Mouse (Mus musculus): ENCODE data around the gene Mmp2. TPM values are rescaled to one million over a fixed set of nuclear protein-coding genes. Genes with fewer than 3 reads are reported as not detected.

Mmp2 gene
- total and polyA plus RNA-seq, 3 experiments = not detected

- dilution Hi-C loops (cut with MboI; ENCODE audit: extremely low pct_ligation_motif_present, extremely low pct_unique_long_range_greater_than_20kb, low sequenced_read_pairs) (no loop called here), in situ Hi-C loops (cut with MboI; ENCODE audit: low pct_ligation_motif_present, low pct_unique_long_range_greater_than_20kb, low sequenced_read_pairs) (no loop called here)
- Histone ChIP-seq H3K36me3 (replicated peaks in 1 of 2; ENCODE audit: control insufficient read depth in 1 of 2, insufficient read depth in 1 of 2, low read length in 1 of 2) (no peaks in the 10 kb centered on the region), H3K4me2 (ENCODE audit: insufficient read depth, low read depth, poor library complexity, severe bottlenecking) (no peak overlapping the region), H3K4me1 (ENCODE audit: control insufficient read depth in 1 of 2, insufficient read depth in 2 of 2) (no peaks in the 10 kb centered on the region), H3K4me3 (replicated peaks in 1 of 3; ENCODE audit: low read depth in 2 of 3, low read length in 2 of 3, poor library complexity in 1 of 3) (no peak overlapping the region), H3K27ac (ENCODE audit: insufficient read depth, low read depth) (no peak overlapping the region), H3K9me3 (replicated peaks; ENCODE audit: low read length) (peaks cover 83% of the 10 kb centered on the region), H3K27me3 (replicated peaks) (no peaks in the 10 kb centered on the region), H3K79me2 (replicated peaks; ENCODE audit: control insufficient read depth, extremely low read depth, insufficient read depth, poor library complexity, severe bottlenecking) (no peaks in the 10 kb centered on the region), H3K9ac (ENCODE audit: insufficient read depth, low read depth) (no peak overlapping the region)
- DNase-seq (ENCODE audit: extremely low read depth) = no peak
- TF ChIP-seq POLR2AphosphoS2 (IDR thresholded peaks at IDR 0.05; ENCODE audit: low read depth, low read length) (no peak), MAX (IDR thresholded peaks at IDR 0.05; ENCODE audit: low read length) (no peak), MAFK (IDR thresholded peaks at IDR 0.05; ENCODE audit: insufficient replicate concordance, low read length) (no peak), ETS1 (conservative IDR thresholded peaks at IDR 0.05; ENCODE audit: low read depth, low read length) (no peak), USF1 (IDR thresholded peaks at IDR 0.05; ENCODE audit: low read depth, low read length) (no peak), EP300 (IDR thresholded peaks at IDR 0.05; ENCODE audit: low read length) (no peak), HCFC1 (IDR thresholded peaks at IDR 0.05; ENCODE audit: low read depth, low read length) (no peak), PAX5 (IDR thresholded peaks at IDR 0.05; ENCODE audit: low read length) (no peak), ZC3H11A (IDR thresholded peaks at IDR 0.05; ENCODE audit: low read depth, low read length) (no peak), GABPA (IDR thresholded peaks at IDR 0.05; ENCODE audit: insufficient replicate concordance, low read depth, low read length) (no peak), CTCF (conservative IDR thresholded peaks at IDR 0.05 in 1 of 2, IDR thresholded peaks at IDR 0.05 in 1 of 2; ENCODE audit: low read depth in 2 of 2, low read length in 2 of 2) (no peak)
These were observed 43.0 kb upstream of the Mmp2 start for GRCm38 (mm10) chr8:92783906-92784610.

DNA sequence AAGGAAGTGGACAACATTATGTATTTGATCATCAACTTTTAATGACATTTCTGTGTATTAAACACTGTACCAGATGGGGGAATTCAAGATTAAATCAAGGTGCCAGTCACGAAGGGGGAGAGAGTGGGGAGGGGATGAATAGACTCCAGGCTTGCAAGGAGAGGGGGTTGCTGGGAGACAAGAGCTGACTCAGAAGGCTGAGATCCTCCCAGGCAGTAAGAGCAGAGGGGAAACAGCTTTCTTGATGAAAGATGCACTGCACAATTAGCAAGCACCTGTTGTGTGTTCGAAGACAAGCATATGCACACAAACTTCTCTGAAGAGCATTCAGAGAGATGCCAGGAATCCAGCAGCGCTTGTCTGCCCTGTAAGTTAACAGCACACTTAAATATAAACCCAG lies 36.3 kb upstream of the Mmp2 start:
- Histone ChIP-seq H3K9ac (ENCODE audit: insufficient read depth, low read depth) (no peak overlapping the region), H3K27me3 (replicated peaks) (no peaks in the 10 kb centered on the region), H3K79me2 (replicated peaks; ENCODE audit: control insufficient read depth, extremely low read depth, insufficient read depth, poor library complexity, severe bottlenecking) (no peaks in the 10 kb centered on the region), H3K27ac (ENCODE audit: insufficient read depth, low read depth) (no peak overlapping the region), H3K9me3 (replicated peaks; ENCODE audit: low read length) (peaks cover 81% of the 10 kb centered on the region), H3K4me3 (replicated peaks in 1 of 3; ENCODE audit: low read depth in 2 of 3, low read length in 2 of 3, poor library complexity in 1 of 3) (no peak overlapping the region), H3K4me1 (ENCODE audit: control insufficient read depth in 1 of 2, insufficient read depth in 2 of 2) (no peaks in the 10 kb centered on the region), H3K4me2 (ENCODE audit: insufficient read depth, low read depth, poor library complexity, severe bottlenecking) (no peak overlapping the region), H3K36me3 (replicated peaks in 1 of 2; ENCODE audit: control insufficient read depth in 1 of 2, insufficient read depth in 1 of 2, low read length in 1 of 2) (no peaks in the 10 kb centered on the region)
- TF ChIP-seq NELFE (IDR thresholded peaks at IDR 0.05; ENCODE audit: low read depth, low read length) (no peak), USF1 (IDR thresholded peaks at IDR 0.05; ENCODE audit: low read depth, low read length) (no peak), CTCF (conservative IDR thresholded peaks at IDR 0.05 in 1 of 2, IDR thresholded peaks at IDR 0.05 in 1 of 2; ENCODE audit: low read depth in 2 of 2, low read length in 2 of 2) (no peak), MYC (IDR thresholded peaks at IDR 0.05; ENCODE audit: low read depth, low read length) (no peak), SIN3A (IDR thresholded peaks at IDR 0.05; ENCODE audit: low read length) (no peak), CHD2 (IDR thresholded peaks at IDR 0.05; ENCODE audit: low read length) (no peak), ELF1 (IDR thresholded peaks at IDR 0.05; ENCODE audit: low read depth, low read length) (no peak), KAT2A (IDR thresholded peaks at IDR 0.05; ENCODE audit: insufficient replicate concordance, low read length) (no peak), ZNF384 (IDR thresholded peaks at IDR 0.05; ENCODE audit: low read depth, low read length) (no peak), ZMIZ1 (IDR thresholded peaks at IDR 0.05; ENCODE audit: low read depth, low read length) (no peak), TCF12 (IDR thresholded peaks at IDR 0.05; ENCODE audit: low read depth, low read length) (no peak), MEF2A (IDR thresholded peaks at IDR 0.05; ENCODE audit: borderline replicate concordance, low read depth, low read length) (no peak), SMC3 (IDR thresholded peaks at IDR 0.05; ENCODE audit: low read depth, low read length) (no peak), IRF4 (IDR thresholded peaks at IDR 0.05; ENCODE audit: low read depth, low read length) (no peak), MAZ (IDR thresholded peaks at IDR 0.05; ENCODE audit: low read depth, low read length) (no peak), E2F4 (IDR thresholded peaks at IDR 0.05; ENCODE audit: insufficient replicate concordance, low read depth, low read length) (no peak), NRF1 (IDR thresholded peaks at IDR 0.05; ENCODE audit: low read depth, low read length) (no peak), RAD21 (IDR thresholded peaks at IDR 0.05; ENCODE audit: low read depth, low read length) (no peak), BHLHE40 (IDR thresholded peaks at IDR 0.05; ENCODE audit: low read depth, low read length) (no peak), RCOR1 (conservative IDR thresholded peaks at IDR 0.05; ENCODE audit: low read depth, low read length) (no peak)
- dilution Hi-C loops (cut with MboI; ENCODE audit: extremely low pct_ligation_motif_present, extremely low pct_unique_long_range_greater_than_20kb, low sequenced_read_pairs) (no loop called here), in situ Hi-C loops (cut with MboI; ENCODE audit: low pct_ligation_motif_present, low pct_unique_long_range_greater_than_20kb, low sequenced_read_pairs) (no loop called here)
- no peak for DNase-seq (ENCODE audit: extremely low read depth)

All from CH12.LX (cell line).